Mouse (Mus musculus) intestine, embryonic 16.5 days (tissue): ENCODE measurements around the gene Poc1b. TPM values are rescaled to one million over a fixed set of nuclear protein-coding genes. Genes with fewer than 3 reads are reported as not detected.
A peak's percentile ranks its signal among the peaks of the same experiment; 100 is the strongest.
"Not testable (repeated sequence)": the region's sequence is repeated elsewhere in the genome, so short reads cannot be mapped to it uniquely, and the experiment has no call there.

Source experiments
- ATAC-seq: fragments of 200-750 bp; cut with Nextera tagmentation; 2 replicates; pipeline ENCODE4 v1.8.0; 2017; ENCODE audit warnings: moderate TSS enrichment, moderate library complexity
- H3K27ac ChIP-seq: fragments of 300-500 bp; sonication (generic); 2 replicates; pipeline ENCODE4 v1.5.1; 2014; ENCODE audit warnings: mild to moderate bottlenecking, low read length
- H3K27me3 ChIP-seq: fragments of 300-500 bp; sonication (generic); replicated peaks from 2 replicates; pipeline ENCODE4 v1.6.1; 2014; ENCODE audit warnings: low read length, control low read depth, mixed read lengths; ENCODE audit not compliant: control insufficient read depth, insufficient read depth
- H3K36me3 ChIP-seq: fragments of 300-500 bp; sonication (generic); 2 replicates; pipeline ENCODE4 v1.6.1; 2014; ENCODE audit warnings: low read length, control low read depth; ENCODE audit not compliant: control insufficient read depth, insufficient read depth
- H3K4me1 ChIP-seq: fragments of 300-500 bp; sonication (generic); 2 replicates; pipeline ENCODE4 v1.6.1; 2014; ENCODE audit warnings: low read length, control low read depth, mixed read lengths; ENCODE audit not compliant: control insufficient read depth, insufficient read depth
- H3K4me2 ChIP-seq: fragments of 300-500 bp; sonication (generic); 2 replicates; pipeline ENCODE4 v1.6.1; 2014; ENCODE audit warnings: low read depth, low read length, control low read depth
- H3K4me3 ChIP-seq: fragments of 300-500 bp; sonication (generic); 2 replicates; pipeline ENCODE4 v1.5.1; 2014; ENCODE audit warnings: mild to moderate bottlenecking, low read length
- H3K9ac ChIP-seq: fragments of 300-500 bp; sonication (generic); 2 replicates; pipeline ENCODE4 v1.6.1; 2014; ENCODE audit warnings: low read depth, low read length
- H3K9me3 ChIP-seq: fragments of 300-500 bp; sonication (generic); 2 replicates; pipeline ENCODE4 v1.6.1; 2016; ENCODE audit warnings: low read length, control low read depth; ENCODE audit not compliant: control insufficient read depth
- WGBS: fragments of 180-500 bp; shearing (Covaris S2); extraction: QIAGEN DNeasy Blood & Tissue Kit; methylation state at CpG from one replicate; pipeline ENCODE4 v1.1.7; 2014; 5-methylcytosine and 5-hydroxymethylcytosine counted together
- polyA plus RNA-seq: library from polyadenylated mRNA; unstranded; fragments of >200 nt; fragmentation: Nextera tagmentation; extraction: Ambion mirVana; gene quantifications from 2 replicates; pipeline ENCODE4 v1.2.1, GENCODE M21; 2015

Poc1b gene
- polyA plus RNA-seq, 1 experiment from 2014 or later = 20.5 TPM

DNA sequence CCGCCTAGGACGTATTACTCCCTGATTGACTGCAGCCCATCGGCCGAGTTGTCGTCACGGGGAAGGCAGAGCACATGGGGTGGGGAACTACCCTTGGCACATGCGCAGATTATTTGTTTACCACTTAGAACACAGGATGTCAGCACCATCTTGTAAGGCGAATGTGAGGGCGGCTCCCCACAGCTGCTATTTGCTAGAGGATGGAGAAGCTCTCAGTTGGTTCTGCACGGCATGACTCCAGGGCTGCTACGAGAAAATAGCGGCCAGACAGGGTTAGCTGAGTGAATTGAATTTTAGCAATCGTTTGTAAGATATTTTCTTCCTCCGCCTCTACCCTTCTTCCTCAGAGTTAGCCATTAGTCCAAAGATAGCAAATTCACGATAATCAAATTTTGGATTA is 109.7 kb downstream of the Poc1b start:
- WGBS = 86% methylated on average over 15 of the region's 15 CpGs
- not testable (repeated sequence) for H3K36me3 ChIP-seq

DNA sequence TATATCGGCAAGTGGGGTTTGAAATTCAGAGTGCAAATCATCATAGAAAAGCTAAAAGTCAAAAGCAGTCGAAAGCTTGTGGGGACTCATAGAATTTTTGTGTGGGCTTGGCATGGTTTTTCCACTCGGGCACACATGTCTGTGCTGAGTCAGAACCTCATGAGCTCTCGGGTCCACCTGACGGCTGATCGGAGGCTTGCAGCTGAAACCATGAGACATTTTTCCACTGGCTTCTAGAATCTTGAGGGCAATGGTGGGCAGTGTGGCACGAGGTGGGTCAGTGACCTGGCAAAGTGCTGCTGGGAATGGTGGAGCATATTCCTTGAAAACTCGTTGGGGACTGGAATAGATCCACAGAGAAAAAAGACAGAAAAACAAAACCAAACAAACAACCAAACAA is 114.7 kb downstream of the Poc1b start:
- Histone ChIP-seq H3K4me1 (peaks cover 7% of the 10 kb centered on the region; the same call in 1 of the 2 replicates), H3K4me2 (no peak overlapping the region), H3K4me3 (no peak overlapping the region), H3K27me3 (no peaks in the 10 kb centered on the region), H3K9ac (no peak overlapping the region), H3K9me3 (no peaks in the 10 kb centered on the region), H3K27ac (no peak overlapping the region), H3K36me3 (no peaks in the 10 kb centered on the region)
- no peak for ATAC-seq
- 91% methylated on average over 8 of the region's 8 CpGs for WGBS

More for the DNA sequence above, 109.7 kb downstream of the Poc1b start:
- H3K27me3 ChIP-seq, ATAC-seq, H3K4me1 ChIP-seq, H3K4me2 ChIP-seq, H3K27ac ChIP-seq, H3K9ac ChIP-seq, H3K9me3 ChIP-seq, H3K4me3 ChIP-seq: not testable (repeated sequence)

DNA sequence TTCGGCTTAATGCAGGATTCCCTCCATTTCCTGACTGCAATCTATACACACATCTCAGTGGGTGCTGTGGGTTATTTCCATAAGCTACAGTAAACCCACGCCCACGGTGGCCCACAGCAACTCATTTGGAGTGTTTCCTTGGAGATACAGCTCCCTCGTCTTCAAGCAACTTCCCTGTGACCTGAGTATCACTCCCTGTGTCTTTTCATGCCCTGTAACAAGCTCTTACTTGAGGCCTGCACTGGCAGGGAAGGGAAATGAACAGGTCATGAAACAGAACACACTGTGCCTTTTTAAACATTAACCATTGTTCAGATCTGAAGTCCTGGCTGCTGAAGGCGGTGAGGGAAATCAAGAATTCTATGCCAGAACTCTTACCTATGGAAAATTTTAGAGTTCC is 115.9 kb downstream of the Poc1b start:
- H3K36me3 ChIP-seq = no peaks in the 10 kb centered on the region
- WGBS = 57% methylated on average over 5 of the region's 5 CpGs
- no peaks in the 10 kb centered on the region for H3K27me3 ChIP-seq
- H3K4me3 ChIP-seq = no peak overlapping the region
- peak; percentile 75 for ATAC-seq
- 0 out of 2 replicates have a peak overlapping the region, but pooled peaks have one; percentile 24 for H3K9ac ChIP-seq
- H3K4me1 ChIP-seq = peaks cover 9% of the 10 kb centered on the region; the same call in 1 of the 2 replicates
- no peak overlapping the region for H3K4me2 ChIP-seq
- no peaks in the 10 kb centered on the region for H3K9me3 ChIP-seq
- H3K27ac ChIP-seq = peak overlapping the region; percentile 76

DNA sequence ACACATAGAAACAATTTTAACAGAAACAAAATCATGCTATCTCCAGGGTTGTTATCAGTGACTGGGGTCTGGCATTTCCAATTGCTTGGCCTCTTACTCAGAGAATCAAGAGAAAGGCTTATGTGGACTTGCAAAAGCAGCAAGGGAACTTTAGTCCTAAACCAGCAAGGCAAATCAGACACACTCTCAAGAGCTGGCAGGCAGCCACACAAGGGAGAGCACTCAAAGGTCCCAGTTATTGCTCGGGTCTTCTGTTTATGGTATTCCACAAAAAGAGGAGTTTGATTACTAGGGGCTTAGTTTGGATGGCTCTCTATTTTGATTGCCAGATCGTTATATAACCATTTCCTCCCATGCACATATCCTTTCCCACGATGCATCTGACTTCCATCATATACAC is 117.4 kb downstream of the Poc1b start:
- no peaks in the 10 kb centered on the region for H3K9me3 ChIP-seq
- H3K4me1 ChIP-seq = peaks cover 23% of the 10 kb centered on the region
- no peaks in the 10 kb centered on the region for H3K27me3 ChIP-seq
- no peak overlapping the region for H3K4me3 ChIP-seq
- no peak for ATAC-seq
- 38% methylated on average over 3 of the region's 3 CpGs for WGBS
- no peaks in the 10 kb centered on the region for H3K36me3 ChIP-seq
- no peak overlapping the region for H3K4me2 ChIP-seq
- H3K9ac ChIP-seq = no peak overlapping the region
- no peak overlapping the region for H3K27ac ChIP-seq

DNA sequence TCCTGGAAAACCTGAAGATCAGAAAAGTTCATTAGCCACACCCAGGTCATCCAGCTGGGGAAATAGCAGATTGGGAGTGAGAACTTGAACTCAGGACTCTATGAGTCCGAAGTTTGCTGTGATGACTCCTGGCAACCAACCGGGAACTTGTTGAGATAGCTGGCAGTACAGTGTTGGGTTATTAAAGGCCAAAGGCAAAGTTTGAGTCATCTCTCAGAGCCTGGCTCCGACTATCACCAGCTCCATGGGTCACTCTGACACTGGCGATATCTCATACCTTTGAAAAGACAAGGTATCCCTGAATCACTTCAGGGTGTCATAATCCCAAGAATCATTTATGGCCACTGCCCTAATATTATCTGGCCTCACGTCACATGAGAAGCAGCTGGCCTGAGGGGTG is 119.9 kb downstream of the Poc1b start:
- H3K4me3 ChIP-seq = no peak overlapping the region
- H3K9ac ChIP-seq = no peak overlapping the region
- no peak overlapping the region for H3K4me2 ChIP-seq
- ATAC-seq = peak; percentile 64
- H3K4me1 ChIP-seq = peaks cover 26% of the 10 kb centered on the region
- H3K27ac ChIP-seq = no peak overlapping the region
- WGBS = 78% methylated on average over 5 of the region's 5 CpGs
- H3K36me3 ChIP-seq = no peaks in the 10 kb centered on the region
- no peaks in the 10 kb centered on the region for H3K27me3 ChIP-seq
- no peaks in the 10 kb centered on the region for H3K9me3 ChIP-seq

DNA sequence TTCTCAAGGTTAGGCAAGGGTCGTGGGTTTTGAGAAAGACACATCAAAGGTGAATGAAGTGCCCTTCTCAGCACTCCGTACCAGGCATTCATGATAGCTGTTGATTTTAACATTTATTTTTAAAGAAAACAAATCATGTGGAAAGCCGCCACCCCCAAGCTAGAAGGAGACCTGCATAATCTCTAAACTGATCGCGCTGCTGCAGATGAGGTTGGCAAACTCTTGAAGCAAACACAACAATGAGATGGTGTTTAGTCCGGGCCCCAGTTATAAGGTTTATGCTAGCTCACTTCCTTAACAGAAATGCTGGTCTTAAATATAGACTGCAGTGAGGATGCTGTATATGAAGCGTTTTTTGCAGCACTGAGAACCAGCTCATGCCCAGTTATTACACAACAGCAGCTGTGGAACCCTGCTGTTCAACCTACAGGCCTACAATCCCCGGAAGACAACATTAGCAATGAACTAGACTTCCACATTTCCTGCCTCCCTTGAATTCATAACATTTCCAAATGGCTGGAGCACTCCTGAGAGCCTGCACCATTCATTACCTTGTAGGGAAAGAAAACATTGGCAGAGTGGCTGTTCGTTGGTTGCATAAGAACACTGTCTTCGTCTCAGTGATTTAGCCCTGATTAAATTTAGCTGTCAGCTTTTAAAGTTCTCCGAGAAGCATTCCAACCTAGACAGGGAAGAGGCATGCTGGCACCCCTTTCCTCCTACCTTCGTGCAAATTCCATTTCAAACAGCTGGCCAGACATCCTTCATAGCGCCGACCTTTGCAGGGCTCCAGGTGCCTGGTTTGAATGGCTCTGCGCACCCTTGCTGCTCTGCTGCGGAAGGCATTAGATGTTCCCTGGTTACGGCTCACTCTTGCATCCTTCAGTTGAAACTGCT is 121.4 kb downstream of the Poc1b start:
- 0 out of 2 replicates have a peak, but pooled peaks have one; percentile 14 for ATAC-seq
- no peaks in the 10 kb centered on the region for H3K27me3 ChIP-seq
- H3K36me3 ChIP-seq = no peaks in the 10 kb centered on the region
- no peak overlapping the region for H3K4me3 ChIP-seq
- H3K9ac ChIP-seq = no peak overlapping the region
- 45% methylated on average over 17 of the region's 17 CpGs for WGBS
- H3K4me2 ChIP-seq = peak overlapping the region; percentile 25
- H3K9me3 ChIP-seq = no peaks in the 10 kb centered on the region
- peak overlapping the region; percentile 67 for H3K27ac ChIP-seq
- peaks cover 19% of the 10 kb centered on the region for H3K4me1 ChIP-seq

DNA sequence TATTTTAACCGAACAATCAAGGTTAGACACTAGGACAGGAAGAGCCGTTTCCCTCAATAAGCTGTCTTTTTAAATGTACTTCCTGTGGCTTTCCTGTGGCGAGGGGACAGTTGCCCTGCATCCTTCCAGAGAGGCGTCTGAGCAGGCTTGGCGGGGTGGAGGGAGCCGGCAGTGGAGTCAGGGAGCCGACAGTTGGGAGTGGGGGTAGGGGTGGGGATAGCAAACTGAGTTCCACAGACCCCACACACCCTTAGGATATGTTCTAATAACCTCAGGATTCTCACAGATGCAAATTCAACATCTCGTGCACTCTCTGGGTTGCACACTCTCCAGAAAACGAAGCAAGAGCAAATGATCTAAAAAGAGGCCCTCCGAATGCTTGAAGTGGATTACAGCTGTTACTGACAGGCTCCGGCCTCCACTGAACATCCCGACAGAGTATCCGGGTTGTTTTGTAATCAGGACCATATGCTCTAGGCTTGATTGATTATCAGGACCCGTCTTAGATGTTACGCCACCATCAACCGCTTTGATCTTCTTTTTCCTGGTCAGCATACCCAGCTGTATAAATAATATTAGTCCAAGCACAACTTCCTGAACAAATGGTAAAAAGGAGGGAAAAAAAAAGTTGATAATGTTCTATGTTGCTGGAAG is 122.3 kb downstream of the Poc1b start:
- WGBS = 23% methylated on average over 16 of the region's 16 CpGs
- H3K9me3 ChIP-seq = no peaks in the 10 kb centered on the region
- peaks cover 19% of the 10 kb centered on the region for H3K4me1 ChIP-seq
- no peaks in the 10 kb centered on the region for H3K27me3 ChIP-seq
- no peaks in the 10 kb centered on the region for H3K36me3 ChIP-seq
- H3K27ac ChIP-seq = peak overlapping the region; percentile 35; the same call in 1 of the 2 replicates
- no peak overlapping the region for H3K4me3 ChIP-seq
- peak; percentile 32; the same call in 1 of the 2 replicates for ATAC-seq
- no peak overlapping the region for H3K9ac ChIP-seq
- 0 out of 2 replicates have a peak overlapping the region, but pooled peaks have one; percentile 20 for H3K4me2 ChIP-seq

DNA sequence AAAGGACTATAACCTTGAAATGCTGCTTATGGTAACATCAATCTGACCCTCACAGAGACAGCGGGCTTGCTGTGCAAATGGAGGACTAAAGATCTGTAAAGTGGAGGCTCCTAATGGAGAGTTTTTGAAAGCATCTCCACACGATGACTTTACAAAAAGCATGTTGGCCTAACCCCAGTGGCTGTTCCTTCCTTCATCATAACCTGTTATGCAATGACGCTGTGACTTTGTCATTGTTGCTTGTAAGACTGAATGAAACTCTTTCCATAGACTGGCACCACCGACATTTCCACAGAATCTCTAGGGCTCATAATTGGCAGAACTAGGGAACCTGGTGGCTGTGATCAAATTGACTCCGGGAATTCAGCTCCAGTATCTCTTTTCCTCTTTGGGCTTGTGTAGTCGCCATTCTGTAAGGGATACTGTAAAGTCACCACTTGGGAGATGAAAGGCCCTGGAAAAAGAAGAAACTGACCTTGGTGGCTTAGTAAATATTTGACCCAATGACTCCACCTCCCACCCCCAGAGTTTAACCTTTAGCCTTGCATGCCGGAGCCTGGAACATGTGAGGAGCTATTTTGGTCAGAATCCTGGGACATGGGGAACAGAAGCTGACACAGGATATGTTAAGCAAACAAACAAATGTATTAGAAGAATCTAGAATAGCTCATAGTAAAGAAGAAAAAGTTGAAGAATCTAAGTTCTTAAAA is 125.8 kb downstream of the Poc1b start:
- H3K9ac ChIP-seq = no peak overlapping the region
- H3K36me3 ChIP-seq = no peaks in the 10 kb centered on the region
- no peak overlapping the region for H3K4me3 ChIP-seq
- peak overlapping the region; percentile 19; the same call in 1 of the 2 replicates for H3K27ac ChIP-seq
- H3K27me3 ChIP-seq = no peaks in the 10 kb centered on the region
- ATAC-seq = peak; percentile 33; the same call in 1 of the 2 replicates
- 63% methylated on average over 7 of the region's 7 CpGs for WGBS
- no peak overlapping the region for H3K4me2 ChIP-seq
- H3K9me3 ChIP-seq = no peaks in the 10 kb centered on the region
- H3K4me1 ChIP-seq = peaks cover 17% of the 10 kb centered on the region

DNA sequence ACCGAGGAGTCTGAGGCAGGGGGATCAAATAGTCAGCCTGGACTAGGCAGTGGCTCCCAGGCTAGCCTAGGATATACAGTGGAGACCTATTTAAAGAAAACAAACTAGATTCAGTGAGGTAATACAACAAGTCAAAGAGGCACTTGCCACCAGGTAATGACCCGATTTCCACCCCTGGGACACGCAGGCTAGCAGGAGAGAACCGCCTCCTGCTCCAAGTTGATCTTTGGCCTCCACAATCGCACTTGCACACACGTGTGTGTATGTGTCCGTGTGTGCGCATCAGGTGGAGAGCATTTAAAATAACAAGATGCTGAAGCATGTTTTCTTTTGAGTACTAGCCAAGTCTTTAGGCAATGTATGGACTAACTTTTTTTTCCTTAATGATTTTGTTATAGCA is 127.5 kb downstream of the Poc1b start:
- Histone ChIP-seq H3K4me1 (0 out of 2 replicates have a peak, but pooled peaks cover 3% of the 10 kb centered on the region), H3K36me3 (no peaks in the 10 kb centered on the region), H3K27ac (no peak overlapping the region), H3K9me3 (no peaks in the 10 kb centered on the region), H3K27me3 (no peaks in the 10 kb centered on the region), H3K9ac (no peak overlapping the region), H3K4me2 (no peak overlapping the region), H3K4me3 (no peak overlapping the region)
- ATAC-seq = no peak
- 84% methylated on average over 8 of the region's 8 CpGs for WGBS
